Mouse (Mus musculus) lung, postnatal 36 days (tissue): ENCODE measurements around the gene Phf23.
"Not testable (repeated sequence)": the region's sequence is repeated elsewhere in the genome, so short reads cannot be mapped to it uniquely, and the experiment has no call there.

Experiments used
- DNase-seq: peaks from one replicate; pipeline ENCODE4 v3.0.0; 2022; ENCODE audit warnings: mixed read lengths

Phf23 gene

DNA sequence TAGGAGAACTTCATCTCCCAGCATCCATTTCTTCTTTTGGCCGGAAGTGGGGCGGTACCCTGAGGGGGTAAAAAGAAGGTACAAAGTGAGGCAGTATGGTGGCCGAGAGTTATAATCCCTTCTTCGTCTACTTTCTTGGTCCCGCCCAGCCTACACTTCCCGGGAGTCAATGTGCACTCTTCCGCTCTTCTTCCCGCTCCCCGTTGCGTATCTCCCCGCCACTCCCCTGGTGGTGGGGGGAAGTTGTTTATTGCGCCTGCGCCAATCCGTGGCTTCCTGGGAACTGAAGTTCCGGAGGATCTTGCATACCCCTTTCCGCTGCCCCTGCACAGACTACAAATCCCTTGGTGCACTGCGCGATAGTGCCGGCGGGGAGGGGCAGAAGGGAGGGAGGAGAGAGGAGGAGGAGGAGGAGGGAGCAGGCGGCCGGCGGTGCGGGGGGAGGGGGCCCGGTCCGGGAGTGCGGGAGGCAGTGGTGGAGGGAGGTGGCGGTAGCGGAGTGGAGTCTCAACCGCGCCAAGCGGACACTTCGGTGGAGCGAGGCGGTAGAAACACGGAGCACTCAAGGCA lies at the start of gene Phf23:
Phf23 (plus strand) TSS at position 387 of the 570 bp plus-strand sequence.
- peak; percentile 98 for DNase-seq

GRCm38 (mm10) chr11:69945997-69946891 lies 49.3 kb upstream of the Phf23 start:
- DNase-seq, result no peak

DNA sequence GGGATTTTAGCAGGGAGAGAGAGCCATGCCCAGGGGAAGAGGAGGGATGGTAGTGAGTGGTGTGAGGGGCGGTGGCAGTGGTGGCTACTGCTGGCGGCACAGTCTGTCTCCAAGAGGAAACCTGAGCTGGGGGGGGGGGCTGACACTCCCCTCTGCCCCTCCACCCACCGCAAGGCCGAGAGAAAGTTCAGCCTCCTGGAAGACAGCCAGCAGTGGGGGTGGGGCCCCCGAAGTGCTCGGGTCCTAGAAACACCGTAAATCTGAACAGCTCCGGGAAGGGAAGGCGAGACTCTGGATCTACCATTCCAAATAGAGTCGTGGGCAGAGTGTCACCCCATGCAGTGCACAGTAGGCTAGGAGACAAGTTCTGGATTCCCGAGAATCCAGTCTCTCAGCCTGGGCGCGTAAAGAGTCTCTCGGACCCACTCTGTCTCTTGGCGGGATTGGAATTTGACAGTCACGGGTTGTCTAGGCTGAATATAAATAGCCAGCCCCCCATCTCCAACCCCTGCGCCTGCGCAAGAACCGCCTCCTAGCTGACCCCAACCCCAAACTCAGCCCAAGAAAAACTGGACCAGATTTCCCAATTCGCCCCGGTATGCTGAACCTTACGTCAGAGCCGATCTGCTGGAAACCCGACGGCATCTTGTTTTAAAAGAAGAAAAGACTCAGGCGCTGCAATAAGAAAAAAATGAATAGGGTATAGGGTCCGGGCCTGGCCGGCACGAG lies 48.1 kb upstream of the Phf23 start:
- no peak for DNase-seq

DNA sequence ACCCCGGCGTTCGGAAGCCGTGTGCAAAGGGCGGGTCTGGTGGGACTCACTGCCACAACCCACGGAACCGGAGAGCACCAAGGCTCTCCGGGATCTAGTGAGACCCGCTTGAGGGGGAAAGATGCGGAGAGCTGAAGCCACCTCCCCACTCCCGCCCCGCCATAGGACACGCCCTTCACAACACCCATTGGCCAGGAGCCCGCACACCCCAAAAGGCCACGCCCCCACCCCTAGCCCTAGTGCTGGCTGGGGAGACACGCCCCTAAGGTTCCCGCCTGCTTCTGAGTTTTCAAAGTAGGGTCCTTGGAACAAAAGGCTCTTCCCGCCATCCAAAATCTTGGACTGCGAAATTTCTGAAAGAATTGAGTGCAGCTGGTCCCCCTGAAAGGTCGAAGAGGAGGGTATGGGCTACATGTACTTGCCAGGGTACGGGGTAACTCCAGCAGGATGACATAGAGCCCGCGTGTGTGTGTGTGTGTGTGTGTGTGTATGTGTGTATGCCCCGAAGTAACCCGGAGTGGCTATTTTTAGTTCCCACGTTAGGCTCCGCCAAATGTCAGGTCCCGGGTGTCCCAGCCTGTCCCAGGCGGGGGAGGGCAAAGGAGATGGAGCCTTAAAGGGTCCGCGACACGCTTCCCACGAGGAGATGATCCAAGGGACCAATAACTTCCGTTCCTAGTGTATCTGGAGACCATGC lies 47.4 kb upstream of the Phf23 start, which contains the start of gene Slc2a4:
Slc2a4 (minus strand) TSS at position 123 of the 697 bp plus-strand sequence.
- DNase-seq, result peak; percentile 91

DNA sequence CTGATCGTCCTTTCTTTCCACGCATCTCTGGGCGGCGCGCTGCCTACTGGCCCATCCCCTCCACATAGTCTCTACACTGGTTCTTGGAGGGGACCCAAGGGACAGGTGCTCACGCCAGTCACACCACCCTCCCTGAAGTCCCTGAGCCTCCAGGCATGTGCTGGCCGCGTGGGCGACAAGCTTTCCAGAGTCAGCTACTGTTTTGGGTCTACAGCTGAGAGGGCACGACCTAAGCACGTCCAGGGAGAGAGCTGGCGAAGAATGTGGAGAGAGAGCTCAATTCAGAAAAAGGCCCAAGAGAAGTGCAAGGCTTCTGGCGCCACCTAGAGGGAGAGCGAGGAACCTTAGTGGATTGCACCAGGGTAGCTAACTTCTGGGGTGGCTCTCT lies 46.8 kb upstream of the Phf23 start:
- peak; percentile 95 for DNase-seq

- DNase-seq, result no peak
Observed at GRCm38 (mm10) chr11:69950807-69951459, 44.6 kb upstream of the Phf23 start.

DNA sequence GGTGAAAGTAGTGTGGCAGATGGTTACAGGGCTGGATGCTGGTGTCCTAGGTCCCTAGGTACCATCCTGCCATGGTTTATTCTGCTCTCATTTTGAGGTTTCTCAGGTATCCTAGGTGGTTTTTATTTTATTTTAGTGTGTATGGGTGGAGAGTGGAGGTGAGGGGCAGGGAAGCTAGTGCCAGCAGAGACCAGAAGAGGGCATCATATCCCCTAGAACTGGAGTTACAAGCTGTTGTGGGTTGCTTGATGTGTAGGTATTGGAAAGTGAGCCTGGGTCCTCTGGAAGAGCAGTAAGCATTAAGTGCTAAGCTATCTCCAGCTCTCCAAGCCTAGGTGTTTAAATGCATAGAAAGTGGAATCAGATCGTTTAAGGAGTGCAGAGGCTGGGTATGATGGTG lies 43.3 kb upstream of the Phf23 start:
- no peak for DNase-seq

- DNase-seq, result no peak
Observed at GRCm38 (mm10) chr11:69953267-69953915, 42.2 kb upstream of the Phf23 start.

GRCm38 (mm10) chr11:69955618-69956017 lies 40.0 kb upstream of the Phf23 start:
- DNase-seq, result not testable (repeated sequence)

DNA sequence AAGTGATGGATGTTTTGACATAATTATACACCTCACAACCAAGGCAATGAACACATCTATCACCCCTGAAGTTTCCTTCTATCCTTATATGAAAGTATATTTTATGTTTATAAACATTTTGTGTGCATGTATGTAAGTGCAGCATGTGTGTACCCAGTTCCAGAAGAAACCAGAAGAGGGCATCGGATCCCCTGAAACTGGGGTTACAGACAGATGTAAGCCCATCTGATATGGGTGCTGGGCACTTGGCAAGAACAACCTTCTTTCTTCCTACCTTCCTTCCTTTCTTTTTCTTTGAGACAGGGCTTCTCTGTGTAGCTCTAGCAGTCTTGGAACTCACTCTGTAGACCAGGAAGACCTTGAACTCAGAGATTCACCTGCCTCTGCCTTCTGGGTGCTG lies 39.4 kb upstream of the Phf23 start:
- DNase-seq, result no peak

GRCm38 (mm10) chr11:69960616-69961015 lies 35.0 kb upstream of the Phf23 start:
- DNase-seq, result no peak

DNA sequence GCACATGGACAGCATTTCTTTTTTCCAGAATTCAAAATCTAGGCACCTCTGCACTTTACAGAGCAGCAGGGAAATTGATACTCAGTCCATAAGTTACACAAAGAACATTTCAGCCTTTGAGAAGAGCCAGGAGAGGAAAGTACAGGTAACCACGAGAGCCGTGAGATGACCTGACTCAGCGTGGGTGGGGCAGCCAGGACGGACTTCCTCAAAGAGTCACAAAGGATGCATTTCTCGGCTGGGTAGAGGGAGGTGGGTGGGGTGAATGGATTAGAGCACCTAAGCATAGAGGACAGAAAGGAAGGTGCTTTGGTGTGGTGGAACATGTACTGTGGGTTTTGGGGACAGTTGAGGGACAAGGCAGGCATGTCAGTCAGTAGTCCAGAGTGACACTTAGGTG lies 33.7 kb upstream of the Phf23 start:
- no peak for DNase-seq

DNA sequence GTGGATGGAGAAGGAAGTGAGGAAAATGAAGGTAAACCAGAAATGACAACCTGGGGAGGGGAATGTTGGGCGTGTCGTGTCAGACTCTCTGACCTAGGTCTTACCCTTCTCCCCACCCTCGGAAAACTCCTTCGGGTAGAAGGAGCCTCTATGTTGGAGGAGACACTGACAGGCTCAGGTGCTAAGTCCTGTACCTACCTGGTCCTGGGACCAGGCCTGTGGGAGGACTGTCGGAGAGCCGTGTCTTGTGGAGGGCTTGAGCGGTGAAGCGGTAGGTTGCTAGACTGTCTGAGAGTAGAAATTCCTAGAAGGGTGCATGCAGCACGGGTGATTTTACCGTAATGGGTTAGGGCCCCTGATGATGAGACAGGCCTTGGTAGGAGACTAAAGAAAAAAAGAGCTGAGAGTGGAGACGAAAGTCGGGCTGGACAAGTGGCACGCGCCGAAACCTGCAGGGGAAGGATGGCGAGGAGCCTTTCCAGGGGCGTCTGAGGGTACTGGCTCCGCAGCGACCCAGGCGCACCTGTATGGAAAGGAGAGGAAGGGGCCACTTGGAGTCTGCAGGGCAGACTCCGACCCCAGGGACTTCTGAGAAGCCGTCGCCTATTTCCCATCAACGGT lies 30.8 kb upstream of the Phf23 start, which contains the start of gene Cldn7:
Cldn7 (plus strand) TSS at position 130 of the 621 bp plus-strand sequence.
- DNase-seq, result no peak

GRCm38 (mm10) chr11:69965271-69966005 lies 30.1 kb upstream of the Phf23 start:
- peak; percentile 91 for DNase-seq

GRCm38 (mm10) chr11:69966006-69966859 lies 29.3 kb upstream of the Phf23 start:
- DNase-seq, result peak; percentile 63

GRCm38 (mm10) chr11:69966860-69967517 lies 28.6 kb upstream of the Phf23 start:
- no peak for DNase-seq

GRCm38 (mm10) chr11:69968793-69969192 lies 26.8 kb upstream of the Phf23 start:
- no peak for DNase-seq

GRCm38 (mm10) chr11:69970222-69970621 lies 25.4 kb upstream of the Phf23 start:
- no peak for DNase-seq

DNA sequence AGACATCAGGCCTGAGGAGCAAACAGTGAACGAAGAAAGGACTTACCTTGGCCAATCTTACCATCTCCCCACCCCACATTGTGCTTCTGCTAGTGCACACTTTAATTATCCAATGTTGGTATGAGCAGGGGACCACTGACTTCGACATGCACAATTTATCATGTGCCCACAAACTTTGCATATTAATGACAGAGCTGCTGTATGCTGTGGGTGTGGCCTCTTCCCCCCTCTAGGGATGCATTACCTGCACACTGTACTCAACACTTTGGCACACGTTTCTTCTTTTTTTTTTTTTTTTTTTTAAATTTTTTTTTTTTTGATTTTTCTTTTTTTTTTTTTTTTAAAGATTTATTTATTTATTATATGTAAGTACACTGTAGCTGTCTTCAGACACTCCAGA lies 24.8 kb upstream of the Phf23 start:
- DNase-seq, result no peak
